Mouse (Mus musculus) olfactory bulb, adult 2 months (tissue): ENCODE results near the gene Mrps27.

ENCODE experiments used
- CTCF ChIP-seq: fragments of 200-500 bp; IDR thresholded peaks from 2 replicates; pipeline ENCODE4 v1.5.1; 2012; ENCODE audit warnings: low read depth, mild to moderate bottlenecking, low read length, moderate library complexity; ENCODE audit not compliant: insufficient read depth
- POLR2A ChIP-seq: fragments of 200-500 bp; IDR thresholded peaks from 2 replicates; pipeline ENCODE4 v1.6.1; 2012; ENCODE audit warnings: mild to moderate bottlenecking, low read depth, low read length, moderate library complexity; ENCODE audit not compliant: insufficient read depth

- no peak for TF ChIP-seq POLR2A
- TF ChIP-seq CTCF, result no peak
These were observed 89.9 kb downstream of the Mrps27 start for GRCm38 (mm10) chr13:99434494-99434893.
